Mouse (Mus musculus): ENCODE data around the gene Slc35e2. TPM values are rescaled to one million over a fixed set of nuclear protein-coding genes. Genes with fewer than 3 reads are reported as not detected.
"Not testable (repeated sequence)": the region's sequence is repeated elsewhere in the genome, so short reads cannot be mapped to it uniquely, and the experiment has no call there.

The Slc35e2 gene
- polyA plus RNA-seq, 1 experiment from 2014 or later: 21.4 TPM

- peaks cover 23% of the 10 kb centered on the region for H3K36me3 ChIP-seq (ENCODE audit: control insufficient read depth, insufficient read depth, low read length)
- H3K4me3 ChIP-seq (ENCODE audit: low read depth, low read length): peak overlapping the region; percentile 16; the same call in 1 of the 2 replicates
- peak overlapping the region; percentile 44 for H3K4me2 ChIP-seq (ENCODE audit: low read depth, low read length)
- no peak overlapping the region for H3K27ac ChIP-seq (ENCODE audit: low read depth, low read length)
- H3K4me1 ChIP-seq (ENCODE audit: control insufficient read depth, insufficient read depth, low read length): peaks cover 22% of the 10 kb centered on the region
- 0 out of 2 replicates have a peak overlapping the region, but pooled peaks have one; percentile 11 for H3K9ac ChIP-seq (replicated peaks; ENCODE audit: low read depth, low read length)
- no peaks in the 10 kb centered on the region for H3K9me3 ChIP-seq (ENCODE audit: control insufficient read depth, low read length)
- peak; percentile 41; the same call in 1 of the 2 replicates for ATAC-seq (ENCODE audit: low read depth)
- 4% methylated on average over 52 of the region's 52 CpGs for WGBS
- peaks cover 55% of the 10 kb centered on the region for H3K27me3 ChIP-seq (ENCODE audit: control insufficient read depth, insufficient read depth, low read length)
Measured at GRCm38 (mm10) chr4:155654456-155655298, 53.5 kb downstream of the Slc35e2 start.

GRCm38 (mm10) chr4:155656214-155656751 is 55.1 kb downstream of the Slc35e2 start:
- Histone ChIP-seq H3K36me3 (ENCODE audit: control insufficient read depth, insufficient read depth, low read length) (peaks cover 11% of the 10 kb centered on the region), H3K27me3 (ENCODE audit: control insufficient read depth, insufficient read depth, low read length) (peaks cover 49% of the 10 kb centered on the region)
- WGBS: 92% methylated on average over 13 of the region's 13 CpGs

GRCm38 (mm10) chr4:155658961-155659360 is 57.7 kb downstream of the Slc35e2 start:
- Histone ChIP-seq H3K27me3 (ENCODE audit: control insufficient read depth, insufficient read depth, low read length) (peaks cover 26% of the 10 kb centered on the region), H3K9ac (replicated peaks; ENCODE audit: low read depth, low read length) (no peak overlapping the region), H3K27ac (ENCODE audit: low read depth, low read length) (no peak overlapping the region), H3K4me1 (ENCODE audit: control insufficient read depth, insufficient read depth, low read length) (peaks cover 9% of the 10 kb centered on the region), H3K36me3 (ENCODE audit: control insufficient read depth, insufficient read depth, low read length) (peaks cover 7% of the 10 kb centered on the region), H3K4me3 (ENCODE audit: low read depth, low read length) (no peak overlapping the region), H3K4me2 (ENCODE audit: low read depth, low read length) (no peak overlapping the region), H3K9me3 (ENCODE audit: control insufficient read depth, low read length) (no peaks in the 10 kb centered on the region)
- ATAC-seq (ENCODE audit: low read depth): no peak
- WGBS: 93% methylated on average over 10 of the region's 10 CpGs

More at GRCm38 (mm10) chr4:155656214-155656751, 55.1 kb downstream of the Slc35e2 start:
- H3K4me2 ChIP-seq (ENCODE audit: low read depth, low read length): no peak overlapping the region
- ATAC-seq (ENCODE audit: low read depth): no peak
- no peak overlapping the region for H3K4me3 ChIP-seq (ENCODE audit: low read depth, low read length)
- H3K27ac ChIP-seq (ENCODE audit: low read depth, low read length): no peak overlapping the region
- no peaks in the 10 kb centered on the region for H3K9me3 ChIP-seq (ENCODE audit: control insufficient read depth, low read length)
- H3K9ac ChIP-seq (replicated peaks; ENCODE audit: low read depth, low read length): no peak overlapping the region
- H3K4me1 ChIP-seq (ENCODE audit: control insufficient read depth, insufficient read depth, low read length): peaks cover 22% of the 10 kb centered on the region

GRCm38 (mm10) chr4:155660641-155661040 is 59.4 kb downstream of the Slc35e2 start:
- WGBS: 79% methylated on average over 12 of the region's 12 CpGs
- H3K36me3 ChIP-seq (ENCODE audit: control insufficient read depth, insufficient read depth, low read length): peaks cover 7% of the 10 kb centered on the region

GRCm38 (mm10) chr4:155666903-155667302 is 65.7 kb downstream of the Slc35e2 start:
- Histone ChIP-seq H3K4me3 (ENCODE audit: low read depth, low read length) (no peak overlapping the region), H3K27ac (ENCODE audit: low read depth, low read length) (no peak overlapping the region), H3K36me3 (ENCODE audit: control insufficient read depth, insufficient read depth, low read length) (no peaks in the 10 kb centered on the region), H3K27me3 (ENCODE audit: control insufficient read depth, insufficient read depth, low read length) (no peaks in the 10 kb centered on the region), H3K9me3 (ENCODE audit: control insufficient read depth, low read length) (no peaks in the 10 kb centered on the region), H3K4me1 (ENCODE audit: control insufficient read depth, insufficient read depth, low read length) (0 out of 2 replicates have a peak, but pooled peaks cover 4% of the 10 kb centered on the region), H3K4me2 (ENCODE audit: low read depth, low read length) (no peak overlapping the region), H3K9ac (replicated peaks; ENCODE audit: low read depth, low read length) (no peak overlapping the region)
- ATAC-seq (ENCODE audit: low read depth): no peak

More at GRCm38 (mm10) chr4:155660641-155661040, 59.4 kb downstream of the Slc35e2 start:
- Histone ChIP-seq H3K9me3 (ENCODE audit: control insufficient read depth, low read length) (no peaks in the 10 kb centered on the region), H3K4me1 (ENCODE audit: control insufficient read depth, insufficient read depth, low read length) (no peaks in the 10 kb centered on the region), H3K27ac (ENCODE audit: low read depth, low read length) (no peak overlapping the region), H3K9ac (replicated peaks; ENCODE audit: low read depth, low read length) (no peak overlapping the region), H3K27me3 (ENCODE audit: control insufficient read depth, insufficient read depth, low read length) (peaks cover 9% of the 10 kb centered on the region), H3K4me3 (ENCODE audit: low read depth, low read length) (no peak overlapping the region), H3K4me2 (ENCODE audit: low read depth, low read length) (no peak overlapping the region)
- ATAC-seq (ENCODE audit: low read depth): no peak

- under 1% methylated on average over 73 of the region's 73 CpGs for WGBS
Measured at GRCm38 (mm10) chr4:155668689-155669597, 67.7 kb downstream of the Slc35e2 start, which contains the start of gene Mib2. Mib2 (minus strand) TSS chr4:155669198.

GRCm38 (mm10) chr4:155669598-155670075 is 68.4 kb downstream of the Slc35e2 start:
- Histone ChIP-seq H3K9ac (replicated peaks; ENCODE audit: low read depth, low read length) (no peak overlapping the region), H3K27ac (ENCODE audit: low read depth, low read length) (no peak overlapping the region), H3K4me1 (ENCODE audit: control insufficient read depth, insufficient read depth, low read length) (0 out of 2 replicates have a peak, but pooled peaks cover 4% of the 10 kb centered on the region), H3K4me3 (ENCODE audit: low read depth, low read length) (peak overlapping the region; percentile 88), H3K36me3 (ENCODE audit: control insufficient read depth, insufficient read depth, low read length) (no peaks in the 10 kb centered on the region), H3K27me3 (ENCODE audit: control insufficient read depth, insufficient read depth, low read length) (no peaks in the 10 kb centered on the region), H3K4me2 (ENCODE audit: low read depth, low read length) (peak overlapping the region; percentile 93), H3K9me3 (ENCODE audit: control insufficient read depth, low read length) (no peaks in the 10 kb centered on the region)
- ATAC-seq (ENCODE audit: low read depth): peak; percentile 20
- under 1% methylated on average over 8 of the region's 8 CpGs for WGBS

More at GRCm38 (mm10) chr4:155668689-155669597, 67.7 kb downstream of the Slc35e2 start, which contains the start of gene Mib2:
- peak; percentile 99 for ATAC-seq (ENCODE audit: low read depth)
- H3K4me2 ChIP-seq (ENCODE audit: low read depth, low read length): peak within 1 kb of the TSS; percentile 93
- 0 out of 2 replicates have a peak, but pooled peaks cover 4% of the 10 kb centered on the region for H3K4me1 ChIP-seq (ENCODE audit: control insufficient read depth, insufficient read depth, low read length)
- H3K36me3 ChIP-seq (ENCODE audit: control insufficient read depth, insufficient read depth, low read length): no peaks in the 10 kb centered on the region
- H3K27ac ChIP-seq (ENCODE audit: low read depth, low read length): peak within 1 kb of the TSS; percentile 80
- H3K27me3 ChIP-seq (ENCODE audit: control insufficient read depth, insufficient read depth, low read length): no peaks in the 10 kb centered on the region
- peak within 1 kb of the TSS; percentile 88 for H3K4me3 ChIP-seq (ENCODE audit: low read depth, low read length)
- peak within 1 kb of the TSS; percentile 82 for H3K9ac ChIP-seq (replicated peaks; ENCODE audit: low read depth, low read length)
- H3K9me3 ChIP-seq (ENCODE audit: control insufficient read depth, low read length): no peaks in the 10 kb centered on the region

GRCm38 (mm10) chr4:155670236-155670635 is 69.0 kb downstream of the Slc35e2 start:
- H3K27ac ChIP-seq (ENCODE audit: low read depth, low read length); H3K9me3 ChIP-seq (ENCODE audit: control insufficient read depth, low read length); H3K27me3 ChIP-seq (ENCODE audit: control insufficient read depth, insufficient read depth, low read length); H3K4me2 ChIP-seq (ENCODE audit: low read depth, low read length); H3K4me3 ChIP-seq (ENCODE audit: low read depth, low read length); H3K9ac ChIP-seq (replicated peaks; ENCODE audit: low read depth, low read length); H3K4me1 ChIP-seq (ENCODE audit: control insufficient read depth, insufficient read depth, low read length); H3K36me3 ChIP-seq (ENCODE audit: control insufficient read depth, insufficient read depth, low read length); ATAC-seq (ENCODE audit: low read depth): not testable (repeated sequence)
- 64% methylated on average over 4 of the region's 4 CpGs for WGBS
